Mouse (Mus musculus): ENCODE results near the gene Msantd2.

Msantd2 gene

GRCm38 (mm10) chr9:37569231-37569835 lies 80.2 kb downstream of the Msantd2 start:
- no peak for DNase-seq (ENCODE audit: low spot score)

GRCm38 (mm10) chr9:37572204-37572876 lies 83.2 kb downstream of the Msantd2 start:
- no peak for DNase-seq (ENCODE audit: low spot score)

Data from adipocyte (in vitro differentiated cells).